Mouse (Mus musculus) cerebellum, postnatal 25 days (tissue): ENCODE measurements around the gene Zfp953.
A peak's percentile ranks its signal among the peaks of the same experiment; 100 is the strongest.
"Not testable (repeated sequence)": the region's sequence is repeated elsewhere in the genome, so short reads cannot be mapped to it uniquely, and the experiment has no call there.

Experiments
- DNase-seq, 2 experiments: peaks; one replicate each; pipeline ENCODE4 v3.0.0; 2021; ENCODE audit warnings: mixed read lengths in 2 of 2

The Zfp953 gene

DNA sequence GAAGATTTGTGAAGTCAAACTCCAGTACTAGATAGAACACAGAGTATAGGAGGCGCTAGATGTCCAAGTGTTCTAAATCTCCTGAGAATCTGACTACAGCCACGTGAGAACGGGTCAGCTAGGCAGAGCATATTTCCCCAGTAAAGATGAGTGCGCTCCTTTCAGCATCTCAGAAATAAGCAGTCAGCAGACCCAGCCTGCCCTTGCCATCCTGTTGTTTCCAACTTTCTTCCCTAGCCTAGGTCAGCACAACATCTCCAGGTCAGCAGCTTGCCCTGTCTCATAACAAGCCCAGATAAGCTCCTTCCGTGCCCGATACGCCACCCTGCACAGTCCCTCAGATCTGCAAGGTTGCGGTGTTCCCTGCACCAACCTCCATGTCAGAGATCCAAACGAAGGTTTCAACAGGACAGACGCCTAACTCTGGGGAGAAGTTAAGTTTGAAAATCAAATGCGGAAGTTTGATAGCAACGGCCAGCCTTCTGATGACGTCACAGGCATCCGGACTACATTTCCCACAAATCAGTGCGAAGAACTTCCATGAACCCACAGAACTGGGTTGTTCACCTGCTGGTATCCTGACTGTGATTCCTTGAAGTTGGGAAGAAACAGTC lies at the start of gene Zfp953, which contains the start of gene Gm28044:
TSS of gene Zfp953 (minus strand) at position 475 of the 614 bp plus-strand sequence.
TSS of gene Gm28044 (minus strand) at position 406 of the 614 bp plus-strand sequence.
- DNase-seq = peak; percentile 88 to 91

DNA sequence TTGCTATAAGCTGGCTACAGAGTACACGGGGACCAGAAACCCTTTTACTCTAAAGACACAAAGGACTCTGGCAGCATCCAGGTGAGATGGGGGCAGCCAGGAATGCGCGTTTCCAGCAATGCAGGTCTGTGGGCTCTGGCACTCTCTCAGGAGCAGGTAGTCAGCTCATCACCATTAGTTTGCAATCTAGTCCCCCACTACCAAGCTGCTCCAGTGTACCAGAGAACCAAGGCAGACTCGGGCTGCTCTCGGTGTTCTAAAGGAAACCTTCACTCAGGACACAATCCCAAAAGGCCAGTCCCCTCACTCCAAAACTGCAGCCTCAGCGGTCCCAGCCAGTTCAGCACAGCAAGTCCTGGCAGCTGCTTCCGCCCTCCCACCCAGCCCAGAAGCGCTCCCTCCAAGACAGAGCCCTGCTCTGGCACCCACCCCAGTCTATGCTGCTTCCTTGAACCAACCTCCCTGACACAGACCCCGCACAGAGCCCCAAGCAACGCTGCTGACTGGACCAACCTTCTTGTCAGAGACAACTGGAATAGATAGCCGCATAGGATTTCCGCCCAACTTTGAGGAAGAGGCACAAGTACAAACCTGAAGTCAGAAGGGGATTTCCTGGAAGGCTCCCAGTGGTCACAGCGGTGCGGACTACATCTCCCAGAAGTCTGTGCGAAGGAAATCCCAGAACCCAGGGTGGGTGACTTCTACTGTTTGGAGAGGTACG lies 38.9 kb upstream of the Zfp953 start, which contains the start of gene Zfp429:
TSS of gene Zfp429 (minus strand) at position 637 of the 721 bp plus-strand sequence.
- DNase-seq = peak; percentile 67 to 75

DNA sequence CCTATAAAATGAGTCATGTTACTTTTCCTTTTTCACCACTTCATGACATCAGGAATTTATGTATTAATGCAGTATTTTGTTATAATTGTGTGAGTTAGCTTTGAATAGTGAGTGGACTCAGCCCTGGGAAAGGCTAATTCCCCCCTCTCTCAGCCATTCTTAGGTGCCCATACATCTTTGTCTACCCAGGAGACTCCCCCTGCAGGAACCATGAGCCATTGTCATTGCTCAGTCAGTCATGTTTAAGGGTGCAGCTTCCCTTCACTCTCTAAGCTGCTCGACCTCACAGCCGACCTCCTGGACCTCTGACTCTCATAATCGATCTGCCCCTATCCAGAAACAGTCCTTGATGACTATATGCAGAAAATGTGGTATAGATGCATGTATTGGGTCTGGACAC lies 15.8 kb upstream of the Zfp953 start:
- not testable (repeated sequence) for DNase-seq

DNA sequence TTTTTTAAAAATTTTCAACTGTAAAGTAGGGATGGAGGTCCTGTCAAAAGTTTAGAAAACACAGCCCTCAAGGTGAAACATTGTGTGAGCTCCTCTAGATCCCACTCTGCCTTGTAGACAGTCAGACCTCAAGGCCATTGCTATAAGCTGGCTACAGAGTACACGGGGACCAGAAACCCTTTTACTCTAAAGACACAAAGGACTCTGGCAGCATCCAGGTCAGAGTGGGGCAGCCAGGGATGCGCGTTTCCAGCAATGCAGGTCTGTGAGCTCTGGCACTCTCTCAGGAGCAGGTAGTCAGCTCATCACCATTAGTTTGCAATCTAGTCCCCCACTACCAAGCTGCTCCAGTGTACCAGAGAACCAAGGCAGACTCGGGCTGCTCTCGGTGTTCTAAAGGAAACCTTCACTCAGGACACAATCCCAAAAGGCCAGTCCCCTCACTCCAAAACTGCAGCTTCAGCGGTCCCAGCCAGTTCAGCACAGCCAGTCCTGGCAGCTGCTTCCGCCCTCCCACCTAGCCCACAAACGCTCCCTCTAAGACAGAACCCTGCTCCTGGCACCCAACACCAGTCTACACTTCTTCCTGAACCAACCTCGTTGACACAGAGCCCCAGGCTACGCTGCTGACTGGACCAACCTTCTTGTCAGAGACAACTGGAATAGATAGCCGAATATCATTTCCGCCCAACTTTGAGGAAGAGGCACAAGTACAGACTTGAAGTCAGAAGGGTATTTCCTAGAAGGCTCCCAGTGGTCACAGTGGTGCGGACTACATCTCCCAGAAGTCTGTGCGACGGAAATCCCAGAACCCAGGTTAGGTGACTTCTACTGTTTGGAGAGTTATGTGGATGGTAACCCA lies 14.9 kb upstream of the Zfp953 start, which contains the start of the genes Gm28041 and Zfp456:
TSS of gene Gm28041 (minus strand) at position 684 of the 862 bp plus-strand sequence.
TSS of gene Zfp456 (minus strand) at position 761 of the 862 bp plus-strand sequence.
- DNase-seq = peak; percentile 46 to 66

DNA sequence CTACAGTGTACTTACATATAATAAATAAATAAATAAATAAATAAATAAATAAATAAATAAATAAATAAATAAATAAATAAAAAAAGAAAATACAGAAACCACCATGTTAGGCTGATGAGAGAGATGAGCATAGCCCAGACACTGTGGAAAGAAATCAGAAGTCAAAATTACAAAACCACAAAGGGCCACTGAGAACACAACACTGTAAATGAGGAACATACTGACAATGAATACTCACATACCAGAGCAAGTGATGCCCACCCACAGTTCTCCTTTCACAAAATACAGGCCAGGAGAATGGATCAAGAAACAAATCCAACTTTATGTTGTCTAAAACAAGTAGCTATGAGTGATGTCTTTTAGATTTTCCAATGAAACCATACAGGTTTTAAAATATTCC lies 8.6 kb downstream of the Zfp953 start:
- no peak for DNase-seq

DNA sequence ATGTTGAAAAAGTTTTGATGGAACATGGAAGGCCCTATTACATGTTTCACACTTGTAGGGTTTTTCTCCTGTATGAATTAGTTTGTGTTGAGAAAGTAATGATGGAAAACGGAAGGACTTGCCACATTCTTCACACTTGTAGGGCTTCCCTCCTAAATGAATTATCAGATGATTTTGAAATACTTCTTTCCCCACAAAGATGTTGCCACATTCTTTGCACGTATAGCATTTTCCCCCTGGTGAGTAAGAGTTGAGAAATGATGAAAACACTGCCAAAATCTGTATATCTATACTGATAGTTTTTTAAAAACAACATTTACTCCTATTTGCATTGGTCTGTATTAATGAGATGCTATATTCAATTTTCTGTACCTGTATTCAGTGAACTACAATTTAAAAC lies 17.0 kb downstream of the Zfp953 start:
- no peak for DNase-seq

DNA sequence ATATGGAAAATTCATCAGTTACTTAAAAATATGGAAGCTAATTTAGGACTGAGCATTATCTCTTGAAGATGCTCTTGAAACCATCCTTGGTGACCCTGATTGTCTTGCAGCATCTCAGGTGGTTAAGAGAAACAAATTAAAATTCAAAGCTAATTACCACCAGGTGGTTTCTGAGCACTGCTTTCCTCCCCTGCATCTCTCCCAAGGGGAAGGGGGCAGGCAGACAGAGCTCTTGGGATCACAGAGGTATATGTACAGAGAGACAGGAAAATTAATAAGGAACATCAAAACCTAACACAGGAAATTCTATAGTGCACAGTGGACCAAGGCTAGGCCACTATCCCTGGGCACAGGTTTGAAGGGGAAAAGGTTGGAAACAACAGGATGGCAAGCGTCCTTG lies 27.5 kb downstream of the Zfp953 start:
- no peak for DNase-seq

DNA sequence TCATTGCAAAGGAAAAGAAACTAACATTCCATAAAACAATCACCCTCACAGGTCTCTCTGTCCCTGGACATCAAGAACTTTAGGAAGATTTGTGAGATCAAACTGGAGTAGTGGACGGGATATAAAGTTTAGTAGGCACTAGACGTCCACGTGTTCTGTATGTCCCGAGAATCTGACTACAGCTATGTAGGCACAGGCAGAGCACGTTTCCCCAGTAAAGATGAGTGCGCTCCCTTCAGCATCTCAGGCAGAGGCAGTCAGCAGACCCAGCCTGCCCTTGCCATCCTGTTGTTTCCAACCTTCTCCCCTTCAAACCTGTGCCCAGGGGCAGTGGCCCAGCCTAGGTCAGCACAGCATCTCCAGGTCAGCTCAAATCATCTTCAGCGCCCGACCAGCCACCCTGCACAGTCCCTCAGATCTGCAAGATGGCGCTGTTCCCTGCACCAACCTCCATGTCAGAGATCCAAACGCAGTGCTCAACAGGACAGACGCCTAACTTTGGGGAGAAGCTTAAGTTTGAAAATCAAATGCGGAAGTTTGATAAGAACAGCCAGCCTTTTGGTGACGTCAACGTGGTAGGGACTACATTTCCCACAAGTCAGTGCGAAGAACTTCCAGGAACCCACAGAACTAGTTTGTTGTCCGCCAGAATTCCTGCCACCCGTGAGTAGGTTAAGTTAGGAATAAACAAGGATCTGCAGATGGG lies 28.2 kb downstream of the Zfp953 start, which contains the start of gene Zfp595:
TSS of gene Zfp595 (minus strand) at position 552 of the 706 bp plus-strand sequence.
- DNase-seq = peak; percentile 74 to 79

DNA sequence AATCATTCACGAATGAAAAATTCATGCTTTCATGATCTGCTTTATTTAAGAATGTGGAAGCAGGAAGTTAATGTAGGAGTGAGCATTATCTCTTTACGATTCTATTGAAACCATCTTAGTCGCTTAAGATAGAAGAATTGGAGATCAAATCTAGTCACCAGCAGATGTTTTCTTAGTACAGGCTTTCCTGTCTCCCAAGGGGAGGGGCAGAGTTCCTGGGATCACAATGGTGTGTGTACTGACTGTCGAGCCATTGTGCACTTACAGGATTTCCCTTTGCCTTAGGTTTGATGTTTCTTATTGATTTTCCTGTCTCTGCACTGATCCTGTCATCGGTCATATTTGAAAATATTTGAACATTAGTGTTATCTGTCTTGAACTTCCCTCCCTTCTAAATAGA lies 53.7 kb downstream of the Zfp953 start:
- DNase-seq = no peak

DNA sequence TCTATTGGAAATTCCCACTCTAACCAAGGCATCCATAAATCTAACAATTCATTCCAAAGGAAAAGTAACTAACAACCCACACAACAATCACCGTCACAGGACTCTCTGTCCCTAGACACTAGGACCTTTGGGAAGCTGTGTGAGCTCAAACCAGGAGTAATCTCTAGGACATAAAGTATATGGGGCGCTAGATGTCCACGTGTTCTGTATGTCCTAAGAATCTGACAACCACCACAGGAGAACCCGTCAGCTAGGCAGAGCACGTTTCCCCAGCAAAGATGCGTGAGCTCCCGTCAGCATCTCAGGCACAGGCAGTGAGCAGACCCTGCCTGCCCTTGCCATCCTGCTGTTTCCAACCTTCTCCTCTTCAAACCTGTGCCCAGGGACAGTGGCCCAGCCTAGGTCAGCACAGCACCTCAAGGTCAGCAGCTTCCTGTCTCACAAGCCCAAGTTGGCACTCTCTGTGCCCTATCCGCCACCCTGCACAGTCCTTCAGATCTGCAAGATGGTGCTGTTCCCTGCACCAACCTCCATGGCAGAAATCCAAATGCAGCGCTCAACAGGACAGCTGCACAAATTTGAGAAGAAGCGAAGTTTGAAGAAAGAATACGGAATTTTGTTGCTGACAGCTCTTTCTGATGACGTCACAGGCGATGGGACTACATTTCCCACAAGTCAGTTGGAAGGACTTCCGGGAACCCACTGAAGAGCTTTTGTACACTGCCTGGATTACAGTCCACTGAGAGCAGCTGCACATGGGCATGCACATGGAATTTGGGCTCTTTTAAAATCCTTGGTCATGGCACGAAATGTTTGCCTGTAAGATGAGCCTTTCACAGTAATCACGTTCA lies 54.4 kb downstream of the Zfp953 start, which contains the start of gene Zfp457:
TSS of gene Zfp457 (minus strand) at position 664 of the 851 bp plus-strand sequence.
- DNase-seq = peak; percentile 87 to 89
